Mouse (Mus musculus) urinary bladder, postnatal 25 days (tissue): ENCODE data around the gene Fxyd4.

ENCODE experiments used
- DNase-seq: peaks from one replicate; pipeline ENCODE4 v3.0.0; 2022; ENCODE audit warnings: low spot score

The Fxyd4 gene

DNA sequence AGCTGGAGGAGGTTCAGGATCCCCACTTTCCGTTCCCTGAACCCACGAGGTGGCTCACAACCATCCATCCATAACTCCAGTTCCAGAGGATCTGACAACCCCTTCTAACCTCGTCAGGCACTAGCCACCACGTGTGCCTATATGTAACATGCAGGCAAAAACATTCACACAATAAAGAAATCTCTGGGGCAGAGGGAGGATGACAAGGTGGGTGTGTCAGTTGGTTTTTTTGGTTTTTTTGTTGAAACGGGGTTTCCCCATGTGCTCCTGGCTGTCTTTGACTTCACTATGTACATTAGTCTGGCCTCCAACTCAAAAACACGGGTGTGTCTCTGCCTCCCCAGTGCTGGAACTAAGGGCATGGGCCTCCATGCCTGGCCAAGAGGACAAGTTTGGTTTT is 47.2 kb downstream of the Fxyd4 start:
- DNase-seq: no peak

DNA sequence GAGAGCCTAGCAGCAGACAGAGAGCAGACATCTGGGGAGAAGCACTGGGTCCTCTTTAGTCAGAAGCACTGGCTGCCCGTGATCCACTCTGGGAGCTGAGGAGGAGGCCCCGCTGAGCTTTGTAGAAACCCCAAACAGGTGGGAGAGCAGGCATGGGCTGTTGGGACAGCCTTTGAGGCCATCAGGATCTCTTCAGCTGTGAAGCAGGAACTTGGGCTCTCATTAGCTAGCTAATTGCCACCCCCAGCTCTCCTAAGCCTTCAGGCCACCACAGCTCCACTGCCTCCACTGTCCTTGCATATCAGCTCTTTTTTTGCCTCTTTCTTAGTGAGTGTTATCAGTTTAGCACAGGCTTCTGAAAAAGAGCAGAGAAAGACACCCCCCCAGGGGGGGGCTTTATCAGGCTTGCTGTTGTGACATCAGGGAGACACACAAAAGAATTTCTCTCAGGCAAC is 48.8 kb downstream of the Fxyd4 start:
- no peak for DNase-seq

DNA sequence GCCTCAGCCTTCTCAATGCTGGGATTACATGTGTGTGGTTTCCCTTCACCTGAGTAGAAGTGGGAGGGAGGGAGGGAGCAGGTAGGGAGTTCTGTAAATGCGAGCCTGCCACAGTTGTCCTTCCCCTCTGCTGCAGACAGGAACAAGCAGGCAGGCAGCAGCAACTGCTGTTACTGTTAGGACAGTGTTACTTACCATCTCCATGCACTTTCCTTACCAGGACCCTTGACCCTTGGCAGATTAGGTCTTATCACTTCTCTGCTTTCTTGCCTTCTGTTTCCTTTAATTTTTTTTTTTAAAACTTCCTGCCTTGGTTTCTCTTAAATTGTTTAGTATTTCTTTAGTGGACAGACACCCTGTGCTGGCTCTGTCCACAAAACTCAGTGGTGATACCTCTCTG is 49.5 kb downstream of the Fxyd4 start:
- DNase-seq: no peak

DNA sequence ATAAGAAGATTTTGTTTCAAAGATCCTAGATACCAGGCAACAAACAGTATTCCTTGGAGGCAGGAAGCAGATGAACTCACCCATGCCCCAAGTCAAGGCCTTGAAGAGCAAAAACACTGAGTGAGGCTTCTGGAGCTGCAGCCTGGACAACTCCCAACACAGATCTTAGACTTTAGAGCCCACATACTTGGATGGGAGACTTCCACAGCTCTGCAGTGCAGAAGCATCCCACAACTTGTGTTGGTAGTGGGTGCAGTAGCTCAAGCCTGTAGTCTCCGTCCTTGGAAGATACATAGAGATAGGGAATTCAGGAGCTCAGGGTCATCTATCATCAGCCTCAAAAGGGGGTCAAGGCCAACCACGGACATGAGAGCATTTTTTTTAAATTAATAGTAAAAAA is 51.5 kb downstream of the Fxyd4 start:
- no peak for DNase-seq
